Mouse (Mus musculus): ENCODE results near the gene Fbh1.

Gene Fbh1

GRCm38 (mm10) chr2:11706030-11706745 lies 71.2 kb downstream of the Fbh1 start:
- DNase-seq (ENCODE audit: low read depth, low spot score) = peak; percentile 16
- H3K27me3 ChIP-seq (ENCODE audit: control insufficient read depth, insufficient read depth, low read length, poor library complexity, severe bottlenecking) = no peaks in the 10 kb centered on the region
- no peaks in the 10 kb centered on the region for H3K36me3 ChIP-seq (ENCODE audit: control insufficient read depth, insufficient read depth, low read length, poor library complexity, severe bottlenecking)

- Histone ChIP-seq H3K36me3 (ENCODE audit: control insufficient read depth, insufficient read depth, low read length, poor library complexity, severe bottlenecking) (no peaks in the 10 kb centered on the region), H3K27me3 (ENCODE audit: control insufficient read depth, insufficient read depth, low read length, poor library complexity, severe bottlenecking) (no peaks in the 10 kb centered on the region)
- peak; percentile 60 for DNase-seq (ENCODE audit: low read depth, low spot score)
Measured at GRCm38 (mm10) chr2:11705201-11706025, 72.0 kb downstream of the Fbh1 start, which contains the start of gene Il15ra. Gene Il15ra, plus strand, starts transcription at chr2:11705290.

- no peak for DNase-seq (ENCODE audit: low read depth, low spot score)
- H3K36me3 ChIP-seq (ENCODE audit: control insufficient read depth, insufficient read depth, low read length, poor library complexity, severe bottlenecking) = no peaks in the 10 kb centered on the region
- H3K27me3 ChIP-seq (ENCODE audit: control insufficient read depth, insufficient read depth, low read length, poor library complexity, severe bottlenecking) = no peaks in the 10 kb centered on the region
Measured at GRCm38 (mm10) chr2:11699905-11700304, 77.5 kb downstream of the Fbh1 start.

- Histone ChIP-seq H3K27me3 (ENCODE audit: control insufficient read depth, insufficient read depth, low read length, poor library complexity, severe bottlenecking) (no peaks in the 10 kb centered on the region), H3K36me3 (ENCODE audit: control insufficient read depth, insufficient read depth, low read length, poor library complexity, severe bottlenecking) (no peaks in the 10 kb centered on the region)
- no peak for DNase-seq (ENCODE audit: low read depth, low spot score)
Measured at GRCm38 (mm10) chr2:11698994-11699393, 78.4 kb downstream of the Fbh1 start.

- no peak for DNase-seq (ENCODE audit: low read depth, low spot score)
- Histone ChIP-seq H3K27me3 (ENCODE audit: control insufficient read depth, insufficient read depth, low read length, poor library complexity, severe bottlenecking) (no peaks in the 10 kb centered on the region), H3K36me3 (ENCODE audit: control insufficient read depth, insufficient read depth, low read length, poor library complexity, severe bottlenecking) (no peaks in the 10 kb centered on the region)
Measured at GRCm38 (mm10) chr2:11695867-11696266, 81.5 kb downstream of the Fbh1 start.

DNA sequence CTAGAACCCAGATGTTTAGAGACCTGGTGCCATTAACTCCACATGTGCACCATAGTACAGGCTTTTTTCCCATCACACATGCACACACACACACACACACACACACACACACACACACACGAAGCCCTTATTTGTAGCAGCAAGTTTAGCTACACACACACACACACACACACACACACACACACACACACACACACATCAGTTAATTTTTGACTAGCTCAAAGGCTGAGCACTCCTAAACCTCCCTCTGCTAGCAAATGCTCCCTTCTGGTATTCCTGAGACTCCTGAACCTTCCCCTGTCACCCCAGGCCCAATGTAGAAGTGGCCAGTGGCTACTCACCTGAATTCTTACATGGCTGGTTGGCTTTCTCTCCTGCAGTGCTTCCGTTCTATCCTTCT lies 83.3 kb downstream of the Fbh1 start:
- Histone ChIP-seq H3K27me3 (ENCODE audit: control insufficient read depth, insufficient read depth, low read length, poor library complexity, severe bottlenecking) (no peaks in the 10 kb centered on the region), H3K36me3 (ENCODE audit: control insufficient read depth, insufficient read depth, low read length, poor library complexity, severe bottlenecking) (no peaks in the 10 kb centered on the region)
- DNase-seq (ENCODE audit: low read depth, low spot score) = no peak

- Histone ChIP-seq H3K36me3 (ENCODE audit: control insufficient read depth, insufficient read depth, low read length, poor library complexity, severe bottlenecking) (no peaks in the 10 kb centered on the region), H3K27me3 (ENCODE audit: control insufficient read depth, insufficient read depth, low read length, poor library complexity, severe bottlenecking) (no peaks in the 10 kb centered on the region)
- DNase-seq (ENCODE audit: low read depth, low spot score) = no peak
Measured at GRCm38 (mm10) chr2:11693352-11693751, 84.0 kb downstream of the Fbh1 start.

Measured in splenic B cell, adult 2 months (primary cell).